Mouse (Mus musculus) embryo, embryonic 11.5 days (tissue): ENCODE measurements around the gene Cbr2.
"Not testable (repeated sequence)": the region's sequence is repeated elsewhere in the genome, so short reads cannot be mapped to it uniquely, and the experiment has no call there.

Experiments
- DNase-seq: peaks from one replicate; pipeline ENCODE4 v3.0.0-alpha.2; 2012; ENCODE audit warnings: low read depth, low spot score

Gene Cbr2

GRCm38 (mm10) chr11:120731858-120732680 is at the start of gene Cbr2:
Gene Cbr2, minus strand, starts transcription at chr11:120732114.
- DNase-seq: no peak

GRCm38 (mm10) chr11:120781361-120781760 is 49.4 kb upstream of the Cbr2 start:
- not testable (repeated sequence) for DNase-seq

GRCm38 (mm10) chr11:120779876-120780275 is 48.0 kb upstream of the Cbr2 start:
- no peak for DNase-seq

- no peak for DNase-seq
Observed at GRCm38 (mm10) chr11:120777123-120777522, 45.2 kb upstream of the Cbr2 start.

GRCm38 (mm10) chr11:120775774-120776469 is 44.0 kb upstream of the Cbr2 start:
- peak; percentile 88 for DNase-seq

- no peak for DNase-seq
Observed at GRCm38 (mm10) chr11:120773463-120774190, 41.7 kb upstream of the Cbr2 start.

- no peak for DNase-seq
Observed at GRCm38 (mm10) chr11:120772749-120773148, 40.8 kb upstream of the Cbr2 start.

- DNase-seq: no peak
Observed at GRCm38 (mm10) chr11:120768206-120768605, 36.3 kb upstream of the Cbr2 start.

GRCm38 (mm10) chr11:120767023-120767422 is 35.1 kb upstream of the Cbr2 start:
- not testable (repeated sequence) for DNase-seq

- not testable (repeated sequence) for DNase-seq
Observed at GRCm38 (mm10) chr11:120763121-120763999, 31.4 kb upstream of the Cbr2 start.

- not testable (repeated sequence) for DNase-seq
Observed at GRCm38 (mm10) chr11:120762672-120763041, 30.7 kb upstream of the Cbr2 start, which contains the start of gene Hmga1b. Gene Hmga1b, plus strand, starts transcription at chr11:120762794.

- DNase-seq: no peak
Observed at GRCm38 (mm10) chr11:120761811-120762671, 30.1 kb upstream of the Cbr2 start.

GRCm38 (mm10) chr11:120760236-120760635 is 28.3 kb upstream of the Cbr2 start:
- DNase-seq: no peak

- DNase-seq: no peak
Observed at GRCm38 (mm10) chr11:120751606-120752005, 19.7 kb upstream of the Cbr2 start.

- no peak for DNase-seq
Observed at GRCm38 (mm10) chr11:120749430-120749829, 17.5 kb upstream of the Cbr2 start.

- DNase-seq: no peak
Observed at GRCm38 (mm10) chr11:120747974-120748373, 16.1 kb upstream of the Cbr2 start.

GRCm38 (mm10) chr11:120744121-120744701 is 12.3 kb upstream of the Cbr2 start:
- DNase-seq: no peak

GRCm38 (mm10) chr11:120740981-120741380 is 9.1 kb upstream of the Cbr2 start:
- no peak for DNase-seq

- no peak for DNase-seq
Observed at GRCm38 (mm10) chr11:120736424-120736823, 4.5 kb upstream of the Cbr2 start.

- no peak for DNase-seq
Observed at GRCm38 (mm10) chr11:120733521-120733920, 1.6 kb upstream of the Cbr2 start.
